Mouse (Mus musculus) liver, adult 2 months (tissue): Measurements from ENCODE around the gene Itpripl2. TPM values are rescaled to one million over a fixed set of nuclear protein-coding genes. Genes with fewer than 3 reads are reported as not detected.

Experiments
- DNase-seq: peaks from one replicate; pipeline ENCODE4 v3.0.0-alpha.2; 2011; ENCODE audit warnings: low read depth, low spot score; ENCODE audit errors: extremely low read depth
- H3K27ac ChIP-seq: fragments of 200-500 bp; replicated peaks from 2 replicates; pipeline ENCODE4 v1.5.1; 2012; ENCODE audit warnings: low read depth, mild to moderate bottlenecking, control low read depth, inconsistent platforms, low read length; ENCODE audit not compliant: insufficient read depth
- H3K27me3 ChIP-seq: fragments of 200-500 bp; 2 replicates; pipeline ENCODE4 v1.6.1; 2012; ENCODE audit warnings: mild to moderate bottlenecking, moderate library complexity, low read length, inconsistent platforms; ENCODE audit not compliant: control insufficient read depth, insufficient read depth
- H3K36me3 ChIP-seq: fragments of 200-500 bp; 2 replicates; pipeline ENCODE4 v1.6.1; 2012; ENCODE audit warnings: low read length, inconsistent platforms; ENCODE audit not compliant: control insufficient read depth, insufficient read depth
- H3K4me1 ChIP-seq: fragments of 200-500 bp; 2 replicates; pipeline ENCODE4 v1.6.1; 2011; ENCODE audit warnings: low read length; ENCODE audit not compliant: control insufficient read depth, insufficient read depth
- H3K4me3 ChIP-seq: fragments of 200-500 bp; 2 replicates; pipeline ENCODE4 v1.5.1; 2011; ENCODE audit warnings: low read depth, mild to moderate bottlenecking, control low read depth, low read length, moderate library complexity; ENCODE audit not compliant: insufficient read depth
- H3K79me2 ChIP-seq: fragments of 200-500 bp; 2 replicates; pipeline ENCODE4 v1.6.1; 2012; ENCODE audit warnings: inconsistent platforms, mild to moderate bottlenecking, low read length, moderate library complexity; ENCODE audit not compliant: control insufficient read depth, insufficient read depth
- H3K9ac ChIP-seq: fragments of 200-500 bp; 2 replicates; pipeline ENCODE4 v1.6.1; 2012; ENCODE audit warnings: low read depth, mild to moderate bottlenecking, control low read depth, inconsistent platforms, low read length
- CTCF ChIP-seq: fragments of 200-500 bp; IDR thresholded peaks from 2 replicates; pipeline ENCODE4 v1.5.1; 2011; ENCODE audit warnings: low read depth, low read length, control low read depth
- POLR2A ChIP-seq: fragments of 200-500 bp; IDR thresholded peaks from 2 replicates; pipeline ENCODE4 v1.6.1; 2011; ENCODE audit warnings: low read length, control low read depth; ENCODE audit not compliant: insufficient read depth; ENCODE audit errors: extremely low read depth
- WGBS: fragments of 180-500 bp; shearing (Covaris S2); methylation state at CpG from one replicate; pipeline ENCODE4 v1.1.7; 2018; 5-methylcytosine and 5-hydroxymethylcytosine counted together
- polyA plus RNA-seq: library from polyadenylated mRNA; depleted of rRNA; stranded (reverse); fragments of >200 nt; gene quantifications from 2 replicates; pipeline ENCODE4 v1.2.3, GENCODE M21; 2012; rRNA removed
- total RNA-seq: library from RNA; depleted of rRNA; stranded (reverse); fragments of >200 nt; gene quantifications from 2 replicates; pipeline ENCODE4 v1.2.3, GENCODE M21; 2014; rRNA removed

Gene Itpripl2
- total and polyA plus RNA-seq, 2 experiments = 1.6 to 3.5 TPM

- WGBS = 1% methylated on average over 65 of the region's 65 CpGs
These were observed 44.3 kb downstream of the Itpripl2 start for GRCm38 (mm10) chr7:118447291-118448133.

GRCm38 (mm10) chr7:118443895-118444485 is 47.8 kb downstream of the Itpripl2 start:
- Histone ChIP-seq H3K9ac (no peak overlapping the region), H3K79me2 (no peaks in the 10 kb centered on the region), H3K27me3 (peaks cover 13% of the 10 kb centered on the region), H3K27ac (no peak overlapping the region), H3K4me1 (0 out of 2 replicates have a peak, but pooled peaks cover 2% of the 10 kb centered on the region), H3K4me3 (no peak overlapping the region), H3K36me3 (no peaks in the 10 kb centered on the region)
- no peak for TF ChIP-seq POLR2A
- TF ChIP-seq CTCF = no peak
- 56% methylated on average over 7 of the region's 7 CpGs for WGBS
- no peak for DNase-seq

More at GRCm38 (mm10) chr7:118447291-118448133, 44.3 kb downstream of the Itpripl2 start:
- H3K79me2 ChIP-seq = no peaks in the 10 kb centered on the region
- peaks cover 6% of the 10 kb centered on the region for H3K4me1 ChIP-seq
- no peak for TF ChIP-seq POLR2A
- no peak for TF ChIP-seq CTCF
- no peak overlapping the region for H3K9ac ChIP-seq
- H3K36me3 ChIP-seq = no peaks in the 10 kb centered on the region
- peak overlapping the region; percentile 10; the same call in 1 of the 2 replicates for H3K4me3 ChIP-seq
- H3K27ac ChIP-seq = no peak overlapping the region
- H3K27me3 ChIP-seq = peaks cover 13% of the 10 kb centered on the region
- no peak for DNase-seq

- Histone ChIP-seq H3K9ac (no peak overlapping the region), H3K36me3 (no peaks in the 10 kb centered on the region), H3K4me1 (0 out of 2 replicates have a peak, but pooled peaks cover 2% of the 10 kb centered on the region), H3K79me2 (no peaks in the 10 kb centered on the region), H3K27ac (no peak overlapping the region), H3K27me3 (peaks cover 13% of the 10 kb centered on the region), H3K4me3 (no peak overlapping the region)
- 22% methylated on average over 9 of the region's 9 CpGs for WGBS
- no peak for DNase-seq
- TF ChIP-seq CTCF = no peak
- TF ChIP-seq POLR2A = no peak
These were observed 48.4 kb downstream of the Itpripl2 start for GRCm38 (mm10) chr7:118443371-118443770.

- H3K27me3 ChIP-seq = peaks cover 2% of the 10 kb centered on the region; the same call in 1 of the 2 replicates
- 86% methylated on average over 6 of the region's 6 CpGs for WGBS
- no peaks in the 10 kb centered on the region for H3K79me2 ChIP-seq
- no peak for DNase-seq
- H3K27ac ChIP-seq = no peak overlapping the region
- no peaks in the 10 kb centered on the region for H3K36me3 ChIP-seq
- no peaks in the 10 kb centered on the region for H3K4me1 ChIP-seq
- H3K4me3 ChIP-seq = no peak overlapping the region
- no peak overlapping the region for H3K9ac ChIP-seq
- TF ChIP-seq POLR2A (no peak), CTCF (no peak)
These were observed 50.2 kb downstream of the Itpripl2 start for GRCm38 (mm10) chr7:118441535-118441934.

- Histone ChIP-seq H3K36me3 (no peaks in the 10 kb centered on the region), H3K27ac (no peak overlapping the region), H3K27me3 (no peaks in the 10 kb centered on the region), H3K9ac (no peak overlapping the region), H3K4me3 (no peak overlapping the region), H3K4me1 (no peaks in the 10 kb centered on the region), H3K79me2 (no peaks in the 10 kb centered on the region)
- WGBS = 56% methylated on average over 7 of the region's 7 CpGs
- peak; percentile 66 for TF ChIP-seq CTCF
- no peak for TF ChIP-seq POLR2A
- peak; percentile 7 for DNase-seq
These were observed 54.5 kb downstream of the Itpripl2 start for GRCm38 (mm10) chr7:118437101-118437802.

Other genes starting within 250 kb of the Itpripl2 start
- 27.9 and 33.3 TPM in 2 replicates for gene Smg1, start 248.3 kb downstream of the Itpripl2 start, total RNA-seq
- gene Smg1, start 248.3 kb downstream of the Itpripl2 start, polyA plus RNA-seq = 5.5 and 5.7 TPM in 2 replicates
- gene Syt17, start 43.8 kb downstream of the Itpripl2 start, total RNA-seq = not detected in 2 replicates
- gene Syt17, start 43.8 kb downstream of the Itpripl2 start, polyA plus RNA-seq = not detected in 2 replicates
- 40.1 and 51.7 TPM in 2 replicates for gene Coq7, start 41.4 kb upstream of the Itpripl2 start, total RNA-seq
- 37.4 and 41.5 TPM in 2 replicates for gene Coq7, start 41.4 kb upstream of the Itpripl2 start, polyA plus RNA-seq
- gene Tmc7, start 92.8 kb upstream of the Itpripl2 start, total RNA-seq = 1.9 and 3.2 TPM in 2 replicates
- 0.33 and 0.39 TPM in 2 replicates for gene Tmc7, start 92.8 kb upstream of the Itpripl2 start, polyA plus RNA-seq
- gene Tmc5, start 105.3 kb upstream of the Itpripl2 start, total RNA-seq = under 0.01 TPM in 1 of 2 replicates, not detected in the other
- 0.05 and 0.99 TPM in 2 replicates for gene Tmc5, start 105.3 kb upstream of the Itpripl2 start, polyA plus RNA-seq
- 64.2 and 67.2 TPM in 2 replicates for gene Gde1, start 213.8 kb upstream of the Itpripl2 start, total RNA-seq
- 59.9 and 64.5 TPM in 2 replicates for gene Gde1, start 213.8 kb upstream of the Itpripl2 start, polyA plus RNA-seq
- 3.0 and 3.8 TPM in 2 replicates for gene Ccp110, start 220.6 kb upstream of the Itpripl2 start, total RNA-seq
- gene Ccp110, start 220.6 kb upstream of the Itpripl2 start, polyA plus RNA-seq = 0.85 and 1.3 TPM in 2 replicates
- 22.3 and 28.3 TPM in 2 replicates for gene Vps35l, start 248.3 kb upstream of the Itpripl2 start, total RNA-seq
- 15.0 and 16.3 TPM in 2 replicates for gene Vps35l, start 248.3 kb upstream of the Itpripl2 start, polyA plus RNA-seq